Mouse (Mus musculus) adrenal gland (tissue): ENCODE data around the gene Ap2b1.
"Not testable (repeated sequence)": the region's sequence is repeated elsewhere in the genome, so short reads cannot be mapped to it uniquely, and the experiment has no call there.

Experiments
- intact Hi-C: fragments of 180-260 bp; cut with DNase I; formaldehyde crosslinking; loops from one replicate; pipeline ENCODE4 v1.15.1; 2025
- long read RNA-seq, 2 experiments: library from polyadenylated mRNA; unstranded; transcript quantifications; one replicate each; pipeline ENCODE4 v2.0.0; 2020; ENCODE audit warnings: borderline replicate concordance in 1 of 2; ENCODE audit not compliant: insufficient replicate concordance in 1 of 2

Ap2b1 gene
- long read RNA-seq, experiment 1, full-length matches to known transcripts: 3 of 4 reads
- long read RNA-seq, experiment 1, partial matches to known transcripts: 1 of 4 reads
- long read RNA-seq, experiment 1, other reads (novel, unspliced or antisense): 0 of 4 reads
- long read RNA-seq, experiment 2, full-length matches to known transcripts: 4 of 8 reads
- long read RNA-seq, experiment 2, partial matches to known transcripts: 0 of 8 reads
- long read RNA-seq, experiment 2, other reads (novel, unspliced or antisense): 4 of 8 reads

GRCm38 (mm10) chr11:83298225-83299195 is at the start of gene Ap2b1:
Gene Ap2b1 (plus strand): TSS chr11:83299024.
- intact Hi-C loops: no loop called here

DNA sequence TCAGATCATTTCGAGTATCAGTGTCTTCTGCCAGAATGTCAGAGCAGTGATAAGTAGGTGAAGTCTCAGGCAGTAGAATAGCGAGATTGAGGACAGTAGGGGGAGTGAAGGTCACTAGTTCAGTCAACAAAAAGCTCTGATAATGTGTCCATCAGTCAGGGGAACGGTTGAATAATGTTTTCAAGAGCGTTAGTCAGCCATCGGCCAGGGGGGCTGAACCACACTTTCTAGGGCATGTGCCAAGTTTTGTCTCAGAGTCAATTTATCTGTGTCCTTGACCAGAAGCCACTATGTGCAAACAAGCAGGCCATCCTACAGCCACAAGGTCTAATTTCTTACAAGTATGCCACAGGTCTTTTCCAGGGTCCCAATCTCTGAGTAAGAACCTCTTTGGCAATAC is 41.6 kb upstream of the Ap2b1 start:
- intact Hi-C loops: not testable (repeated sequence)

GRCm38 (mm10) chr11:83262673-83263072 is 36.2 kb upstream of the Ap2b1 start:
- intact Hi-C loops: no loop called here

DNA sequence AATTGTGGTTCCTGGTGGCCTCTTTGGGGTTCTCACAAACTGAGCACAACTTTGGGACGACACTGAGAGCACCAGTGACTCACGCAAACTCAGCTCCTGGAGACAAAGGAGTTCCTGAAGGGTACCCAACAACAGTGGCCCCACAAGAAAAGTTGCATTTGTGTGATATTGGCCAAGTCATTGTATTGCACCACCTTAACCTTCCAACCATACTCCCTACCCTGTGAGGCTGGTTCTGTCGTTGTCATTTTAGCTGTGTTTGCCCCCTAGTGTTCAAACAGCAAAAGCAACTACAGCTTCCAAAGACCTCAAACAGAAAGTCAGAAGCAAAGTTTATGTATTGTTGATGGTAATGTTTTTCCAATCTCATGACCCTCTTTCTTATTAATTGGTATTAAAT is 35.7 kb upstream of the Ap2b1 start:
- intact Hi-C loops: no loop called here

DNA sequence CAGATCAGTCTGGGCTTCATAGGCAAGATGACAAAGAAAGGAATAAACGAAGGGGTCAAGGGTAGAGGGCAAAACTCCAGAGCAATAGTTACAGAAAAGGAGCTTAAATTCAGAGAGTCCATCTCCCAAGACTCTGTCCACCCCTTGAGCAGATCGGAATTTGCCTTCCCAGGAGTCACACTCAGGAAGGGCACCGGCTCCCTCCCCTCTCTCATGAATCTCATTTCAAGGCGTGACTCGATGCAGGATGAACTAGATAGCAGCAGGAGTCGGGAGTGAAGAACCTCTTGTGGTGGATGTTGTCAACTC is 28.0 kb upstream of the Ap2b1 start:
- intact Hi-C loops: no loop called here

DNA sequence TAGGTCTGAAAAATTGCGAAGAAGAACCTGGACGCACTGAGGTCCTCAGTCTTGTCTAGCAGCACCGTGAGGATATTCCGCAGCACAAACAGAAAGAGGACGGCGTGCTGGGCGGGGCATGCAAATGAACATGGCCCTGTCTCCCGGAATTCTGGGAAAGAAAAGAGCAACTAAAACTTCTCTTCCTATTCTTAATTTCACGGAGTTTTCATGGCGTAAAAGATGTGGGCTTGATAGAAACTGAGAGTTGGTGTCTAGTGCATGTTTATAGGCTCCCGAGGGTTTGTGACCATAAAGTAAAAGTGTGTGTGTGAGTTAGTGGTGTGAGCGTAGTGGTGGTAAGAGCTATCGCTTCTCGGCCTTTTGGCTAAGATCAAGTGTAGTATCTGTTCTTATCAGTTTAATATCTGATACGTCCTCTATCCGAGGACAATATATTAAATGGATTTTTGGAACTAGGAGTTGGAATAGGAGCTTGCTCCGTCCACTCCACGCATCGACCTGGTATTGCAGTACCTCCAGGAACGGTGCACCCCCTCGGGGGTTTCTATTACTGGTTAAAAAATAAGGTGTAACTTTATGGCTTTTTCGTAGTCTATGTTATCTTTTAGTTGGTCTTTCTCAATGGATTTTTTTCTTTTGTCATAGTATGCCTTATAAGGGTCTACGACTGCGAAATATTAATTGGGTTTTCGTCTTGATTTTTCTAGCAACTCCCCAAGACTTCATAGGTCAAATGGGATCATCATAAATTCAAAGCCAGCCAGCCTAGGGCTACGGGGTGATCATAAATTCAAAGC is 27.5 kb upstream of the Ap2b1 start:
- intact Hi-C loops: no loop called here

DNA sequence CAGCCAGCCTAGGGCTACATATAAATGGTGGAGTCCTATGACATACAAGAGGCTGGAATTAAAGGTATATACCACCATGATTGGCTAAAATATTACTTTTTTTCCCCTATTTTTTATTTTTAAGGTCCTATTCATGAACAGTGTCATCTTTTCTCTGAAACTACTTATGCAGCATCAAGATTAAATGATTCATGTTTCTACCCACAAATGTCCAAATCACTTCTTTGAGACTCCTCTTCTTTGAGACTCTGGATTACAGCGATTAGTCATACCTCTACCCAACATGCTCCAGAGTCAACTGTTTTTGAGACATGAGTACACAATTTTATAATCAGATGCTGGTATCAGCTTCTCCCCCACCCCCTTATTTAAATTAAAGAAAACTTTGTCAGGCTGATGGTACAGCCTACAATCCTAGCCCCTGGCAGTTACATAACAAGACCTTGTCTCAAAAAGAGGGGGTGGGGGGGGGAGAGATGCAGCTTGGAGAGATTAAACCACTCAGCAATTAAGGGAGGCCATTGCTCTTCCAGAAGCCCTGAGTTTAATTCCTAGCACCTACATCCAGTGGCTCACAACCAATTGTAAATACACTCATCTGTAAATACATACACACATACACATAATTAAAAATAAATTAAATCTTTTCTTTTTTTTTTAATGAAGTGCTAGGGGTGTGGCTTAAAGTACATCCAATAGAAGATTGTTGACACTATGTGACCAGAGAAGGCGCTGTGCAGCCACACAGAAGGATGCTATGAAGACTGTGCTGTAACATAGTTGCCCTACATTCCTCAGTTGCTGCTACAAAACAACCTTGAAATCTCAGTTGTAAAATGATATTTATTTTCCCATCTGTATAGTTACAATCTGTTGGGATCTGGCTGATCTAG is 26.6 kb upstream of the Ap2b1 start:
- intact Hi-C loops: no loop called here

DNA sequence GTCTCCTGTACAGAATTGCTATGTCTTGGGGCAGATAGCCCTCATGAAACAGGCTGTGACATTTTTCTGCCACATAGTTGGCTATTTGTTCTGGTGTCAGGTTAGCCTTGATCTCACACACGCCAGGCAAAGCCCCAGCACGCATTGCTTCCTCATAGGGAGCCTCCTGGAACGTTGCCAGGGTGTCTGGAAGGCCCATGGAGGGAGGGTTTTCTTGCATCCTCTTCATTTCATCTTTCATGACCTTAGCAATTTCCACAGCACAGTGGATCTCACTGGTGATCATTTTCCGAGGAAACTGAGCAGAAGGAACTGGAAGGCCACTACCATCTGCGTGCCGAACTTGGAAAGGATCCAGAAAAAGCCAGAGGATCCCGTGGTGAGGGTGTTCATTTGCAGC is 22.6 kb upstream of the Ap2b1 start:
- intact Hi-C loops: no loop called here

DNA sequence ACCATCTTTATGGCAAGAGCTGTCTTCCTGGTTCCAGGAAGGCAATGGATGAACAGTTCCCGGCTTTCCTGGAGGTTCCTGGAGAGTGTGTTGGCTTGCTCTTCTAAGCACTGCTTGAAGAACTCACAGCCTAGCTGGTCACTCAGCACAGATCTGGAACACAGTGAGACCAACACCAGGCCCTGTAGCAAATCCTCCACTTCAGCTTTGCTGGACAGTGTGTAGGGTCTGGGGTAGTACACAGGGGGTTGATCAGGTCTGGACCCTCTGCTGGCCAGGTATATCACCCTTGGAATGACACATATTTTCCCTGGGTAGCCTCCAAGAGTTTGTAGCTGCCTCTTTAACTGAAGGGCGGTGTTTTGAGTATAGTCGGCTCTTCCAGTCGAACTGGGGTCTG is 19.8 kb upstream of the Ap2b1 start:
- intact Hi-C loops: no loop called here

GRCm38 (mm10) chr11:83279691-83280090 is 19.1 kb upstream of the Ap2b1 start:
- intact Hi-C loops: no loop called here

DNA sequence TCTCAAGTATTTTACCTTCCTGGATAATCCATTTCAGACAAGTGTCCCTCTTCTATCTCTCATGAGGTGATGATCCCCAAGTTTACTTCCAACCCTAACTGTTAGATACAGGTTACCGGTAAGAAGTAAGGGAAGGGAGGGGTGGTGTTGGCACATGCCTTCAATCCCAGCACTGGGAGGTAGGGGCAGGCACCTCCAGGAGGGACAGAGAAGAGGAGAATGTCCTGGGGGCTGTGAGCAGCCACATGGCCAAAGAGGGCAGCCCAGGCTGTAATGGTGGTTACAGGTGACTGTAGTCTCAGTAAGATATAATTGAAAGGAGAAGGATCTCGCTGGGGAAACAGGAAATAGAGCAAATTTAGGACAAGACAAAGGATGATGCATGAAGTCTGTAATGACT is 16.7 kb upstream of the Ap2b1 start:
- intact Hi-C loops: no loop called here

GRCm38 (mm10) chr11:83285627-83286026 is 13.2 kb upstream of the Ap2b1 start:
- intact Hi-C loops: no loop called here

GRCm38 (mm10) chr11:83286566-83286965 is 12.3 kb upstream of the Ap2b1 start, which contains the start of gene Slfn14:
Gene Slfn14 (minus strand): TSS chr11:83286726.
- intact Hi-C loops: no loop called here

DNA sequence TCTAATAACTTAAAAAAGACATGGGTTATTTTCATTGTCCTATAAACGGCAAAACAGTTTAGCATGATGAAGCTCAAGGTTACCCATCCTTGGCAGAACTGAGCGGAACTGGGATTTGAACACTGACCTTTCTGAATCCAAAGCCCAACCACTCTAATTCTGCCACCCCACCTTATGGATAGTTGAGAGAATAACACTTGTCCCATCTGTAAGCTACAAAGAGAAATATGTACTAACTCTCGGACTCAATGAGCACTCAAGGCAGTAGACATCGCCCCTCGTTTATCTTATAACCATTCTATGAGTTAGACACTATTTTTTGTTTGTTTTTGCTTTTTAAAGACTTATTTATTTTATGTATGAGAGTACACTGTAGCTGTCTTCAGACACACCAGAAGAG is 9.8 kb upstream of the Ap2b1 start:
- intact Hi-C loops: no loop called here

DNA sequence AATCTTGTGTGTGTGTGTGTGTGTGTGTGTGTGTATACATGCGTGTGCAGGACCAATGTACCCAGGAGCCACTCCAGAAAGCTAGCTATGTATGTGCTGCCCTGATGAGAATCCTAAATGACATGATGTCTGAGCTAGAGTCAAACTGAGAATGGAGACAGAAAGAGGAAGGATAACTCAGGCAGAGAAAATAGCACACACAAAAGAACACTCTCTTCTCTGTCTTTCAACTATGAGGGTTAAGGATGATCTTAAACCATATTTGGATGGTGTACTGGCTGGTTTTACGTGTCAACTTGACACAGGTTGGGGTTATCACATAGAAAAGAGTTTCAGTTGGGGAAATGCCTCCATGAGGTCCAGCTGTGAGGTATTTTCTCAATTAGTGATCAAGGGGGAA is 9.2 kb upstream of the Ap2b1 start:
- intact Hi-C loops: no loop called here

- intact Hi-C loops: no loop called here
Observed at GRCm38 (mm10) chr11:83291375-83292250, 7.2 kb upstream of the Ap2b1 start.

GRCm38 (mm10) chr11:83292251-83292587 is 6.6 kb upstream of the Ap2b1 start:
- intact Hi-C loops: no loop called here

DNA sequence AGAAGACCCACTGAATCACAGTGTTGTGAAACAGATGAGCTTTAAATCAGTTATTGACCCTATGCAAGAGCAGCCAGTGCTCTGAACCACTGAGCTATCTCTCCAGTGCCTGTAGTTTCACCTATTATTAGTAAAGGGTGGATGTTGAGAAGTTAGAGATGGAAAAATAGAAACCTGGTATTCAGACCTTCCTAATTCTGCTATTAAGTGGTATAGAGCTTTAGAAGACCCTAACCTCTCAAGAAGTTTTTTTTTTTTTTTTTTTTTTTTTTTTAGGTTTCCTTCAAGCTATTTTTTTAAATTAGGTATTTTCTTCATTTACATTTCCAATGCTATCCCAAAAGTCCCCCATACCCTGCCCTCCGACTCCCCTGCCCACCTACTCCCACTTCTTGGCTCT is 5.6 kb upstream of the Ap2b1 start:
- intact Hi-C loops: no loop called here

DNA sequence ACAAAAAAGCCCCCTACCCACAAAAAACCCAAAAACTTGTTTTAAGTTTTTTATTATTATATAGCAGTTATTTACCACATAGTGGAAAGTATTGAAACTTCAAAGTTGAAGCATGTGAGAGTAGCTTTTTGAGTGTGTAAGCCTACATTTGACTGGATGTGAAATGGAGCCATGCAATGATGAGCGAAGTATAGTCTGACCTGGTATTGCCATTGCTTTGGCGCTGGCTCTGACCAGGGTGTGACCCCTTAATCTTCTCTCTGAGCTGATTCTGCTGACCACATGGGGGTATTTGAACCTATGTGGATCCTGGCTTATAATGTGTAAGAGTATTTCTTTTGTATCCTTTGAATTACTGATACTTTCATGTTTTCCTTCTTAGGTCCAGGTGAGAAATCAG is 4.7 kb upstream of the Ap2b1 start:
- intact Hi-C loops: no loop called here

GRCm38 (mm10) chr11:83297816-83298215 is 1.0 kb upstream of the Ap2b1 start:
- intact Hi-C loops: no loop called here
